Mouse (Mus musculus) neural tube, embryonic 12.5 days (tissue): ENCODE data around the gene Isyna1. TPM values are rescaled to one million over a fixed set of nuclear protein-coding genes. Genes with fewer than 3 reads are reported as not detected.

Experiments used
- ATAC-seq: fragments of 200-750 bp; cut with Nextera tagmentation; 2 replicates; pipeline ENCODE4 v1.8.0; 2017; ENCODE audit warnings: low read depth, mild to moderate bottlenecking, moderate TSS enrichment, moderate library complexity; ENCODE audit not compliant: low FRiP score
- H3K27ac ChIP-seq: fragments of 300-500 bp; sonication (generic); 2 replicates; pipeline ENCODE4 v1.5.1; 2016
- H3K27me3 ChIP-seq: fragments of 300-500 bp; sonication (generic); replicated peaks from 2 replicates; pipeline ENCODE4 v1.6.1; 2016; ENCODE audit warnings: mild to moderate bottlenecking
- H3K36me3 ChIP-seq: fragments of 300-500 bp; sonication (generic); 2 replicates; pipeline ENCODE4 v1.6.1; 2016; ENCODE audit warnings: mild to moderate bottlenecking
- H3K4me1 ChIP-seq: fragments of 300-500 bp; sonication (generic); 2 replicates; pipeline ENCODE4 v1.6.1; 2016
- H3K4me2 ChIP-seq: fragments of 300-500 bp; sonication (generic); replicated peaks from 2 replicates; pipeline ENCODE4 v1.6.1; 2016; ENCODE audit warnings: mild to moderate bottlenecking
- H3K4me3 ChIP-seq: fragments of 300-500 bp; sonication (generic); 2 replicates; pipeline ENCODE4 v1.5.1; 2016
- H3K9ac ChIP-seq: fragments of 300-500 bp; sonication (generic); 2 replicates; pipeline ENCODE4 v1.6.1; 2016; ENCODE audit warnings: mild to moderate bottlenecking
- H3K9me3 ChIP-seq: fragments of 300-500 bp; sonication (generic); 2 replicates; pipeline ENCODE4 v1.6.1; 2016; ENCODE audit warnings: mild to moderate bottlenecking
- WGBS: fragments of 180-500 bp; shearing (Covaris S2); methylation state at CpG from one replicate; pipeline ENCODE4 v1.1.7; 2016; 5-methylcytosine and 5-hydroxymethylcytosine counted together
- polyA plus RNA-seq: library from polyadenylated mRNA; unstranded; fragments of >200 nt; fragmentation: Nextera tagmentation; extraction: Ambion mirVana; gene quantifications from 2 replicates; pipeline ENCODE4 v1.2.1, GENCODE M21; 2016

The Isyna1 gene
- polyA plus RNA-seq, 1 experiment from 2014 or later, result 116 TPM

DNA sequence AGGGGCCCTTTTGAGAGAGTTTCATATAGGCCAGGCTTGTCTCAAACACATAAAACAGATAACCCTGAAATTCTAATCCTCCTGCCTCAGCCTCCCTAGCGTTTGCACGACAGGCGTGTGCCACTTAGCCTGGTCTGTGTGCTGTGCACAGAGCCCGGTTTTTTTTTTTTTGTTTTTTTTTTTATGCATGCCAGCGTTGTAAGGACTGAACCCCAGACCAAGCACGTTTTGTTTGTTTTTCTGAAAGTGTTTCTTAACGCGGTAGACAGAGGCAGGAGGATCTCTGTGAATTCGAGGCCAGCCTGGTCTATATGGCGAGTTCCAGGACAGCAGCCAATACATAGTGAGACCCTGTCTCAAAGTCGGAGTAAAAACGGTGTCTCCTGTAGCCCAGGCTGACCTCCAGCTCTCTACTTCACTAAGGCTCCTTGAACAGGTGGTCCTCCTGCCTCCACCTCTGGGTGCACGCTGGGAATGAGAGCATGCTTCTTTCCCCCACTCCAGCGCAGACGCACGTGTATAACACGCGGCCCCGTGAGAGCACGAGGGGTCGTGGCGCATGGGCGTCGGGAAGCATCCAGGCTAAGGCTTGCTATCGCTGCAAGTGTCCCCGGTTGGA, 14.7 kb downstream of the Isyna1 start, which contains the start of gene Ssbp4:
Gene Ssbp4, minus strand, starts transcription at position 124 of the 619 bp plus-strand sequence.
- H3K4me1 ChIP-seq, result peaks cover 70% of the 10 kb centered on the region
- H3K27ac ChIP-seq, result peak within 1 kb of the TSS; percentile 90
- WGBS, result 6% methylated on average over 26 of the region's 26 CpGs
- H3K4me3 ChIP-seq, result peak within 1 kb of the TSS; percentile 82
- H3K9me3 ChIP-seq, result no peaks in the 10 kb centered on the region
- H3K36me3 ChIP-seq, result no peaks in the 10 kb centered on the region
- peak within 1 kb of the TSS; percentile 81 for H3K4me2 ChIP-seq
- no peaks in the 10 kb centered on the region for H3K27me3 ChIP-seq
- peak within 1 kb of the TSS; percentile 84 for H3K9ac ChIP-seq
- ATAC-seq, result no peak; the same call in 1 of the 2 replicates

DNA sequence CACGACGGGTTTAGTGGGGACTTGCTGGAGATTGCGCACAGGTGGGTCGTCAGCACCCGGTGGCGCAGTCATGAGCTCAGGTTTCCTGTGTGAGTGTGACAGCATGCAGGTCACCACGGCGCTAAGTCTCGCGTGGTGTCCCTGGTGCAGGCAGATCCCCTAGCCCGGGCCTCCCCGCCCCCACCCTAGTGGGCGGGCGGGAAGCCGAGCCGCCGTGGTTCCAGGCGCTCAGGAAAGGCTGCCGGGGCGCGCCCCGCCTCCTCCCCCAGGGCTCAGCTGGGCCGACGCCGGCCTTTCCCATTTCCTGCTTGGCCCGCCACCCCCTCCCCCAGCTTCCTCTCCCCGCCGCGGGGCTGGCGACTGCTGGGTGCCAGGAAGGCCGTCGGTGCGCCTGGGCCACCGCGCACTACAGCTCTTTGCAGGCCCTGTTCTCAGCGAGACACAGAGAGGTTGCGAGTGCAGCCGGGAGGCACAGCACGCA, 15.2 kb downstream of the Isyna1 start:
- peak overlapping the region; percentile 90 for H3K27ac ChIP-seq
- H3K27me3 ChIP-seq, result no peaks in the 10 kb centered on the region
- 1% methylated on average over 36 of the region's 39 CpGs for WGBS
- peaks cover 69% of the 10 kb centered on the region for H3K4me1 ChIP-seq
- H3K9ac ChIP-seq, result peak overlapping the region; percentile 54
- peak overlapping the region; percentile 81 for H3K4me2 ChIP-seq
- peak; percentile 54 for ATAC-seq
- no peaks in the 10 kb centered on the region for H3K36me3 ChIP-seq
- H3K9me3 ChIP-seq, result no peaks in the 10 kb centered on the region
- peak overlapping the region; percentile 31 for H3K4me3 ChIP-seq

DNA sequence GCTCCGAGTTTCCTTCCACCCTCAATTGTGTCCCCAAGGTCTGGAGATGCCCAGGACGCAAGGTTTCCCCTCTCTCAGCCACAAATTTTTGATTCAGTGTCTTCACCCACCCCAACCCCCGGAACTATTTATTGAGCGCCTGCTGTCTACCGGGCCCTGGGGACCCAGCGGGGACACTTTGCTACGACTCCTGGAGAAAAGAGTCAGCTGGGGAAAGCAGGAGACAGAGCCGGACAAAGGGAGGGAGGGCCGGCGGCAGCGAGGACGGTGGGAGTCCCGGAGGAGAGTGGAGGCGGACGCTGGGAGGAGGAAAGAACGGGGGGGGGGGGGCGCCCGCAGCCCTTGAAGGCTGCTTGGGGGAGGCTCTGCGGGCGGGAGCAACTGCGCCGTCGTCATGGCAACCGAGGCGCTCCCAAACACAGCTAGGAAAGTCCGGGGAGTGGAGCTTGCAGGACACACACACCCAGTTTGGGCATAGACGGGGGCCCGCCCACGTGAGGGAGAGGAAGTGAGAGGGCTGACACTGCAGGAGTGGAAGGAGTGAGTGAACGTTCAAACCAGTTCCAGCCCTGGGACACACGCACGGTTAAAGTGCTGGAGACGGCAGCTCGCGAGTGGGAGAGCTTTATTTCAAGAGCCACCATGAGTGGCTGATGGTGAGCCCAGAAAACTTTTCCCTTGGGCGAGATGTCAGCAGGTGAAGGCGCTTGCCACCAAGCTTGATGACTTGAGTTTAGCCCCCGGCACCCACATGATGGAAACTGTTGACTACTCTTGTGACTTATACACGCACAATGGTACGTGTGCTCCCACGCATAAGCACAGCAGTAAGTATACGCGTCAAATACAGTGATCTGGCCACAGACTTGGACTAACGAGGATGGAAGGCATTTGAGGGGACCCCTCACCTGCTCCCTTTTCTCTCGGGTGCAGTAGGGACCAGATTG, 15.9 kb downstream of the Isyna1 start:
- Histone ChIP-seq H3K36me3 (no peaks in the 10 kb centered on the region), H3K9me3 (no peaks in the 10 kb centered on the region), H3K27ac (peak overlapping the region; percentile 90), H3K9ac (peak overlapping the region; percentile 54), H3K4me2 (peak overlapping the region; percentile 81), H3K4me1 (peaks cover 63% of the 10 kb centered on the region), H3K27me3 (no peaks in the 10 kb centered on the region), H3K4me3 (peak overlapping the region; percentile 31)
- peak; percentile 38 for ATAC-seq
- under 1% methylated on average over 42 of the region's 45 CpGs for WGBS

- Histone ChIP-seq H3K4me1 (peaks cover 57% of the 10 kb centered on the region), H3K27me3 (no peaks in the 10 kb centered on the region), H3K27ac (0 out of 2 replicates have a peak overlapping the region, but pooled peaks have one; percentile 6), H3K36me3 (no peaks in the 10 kb centered on the region), H3K9me3 (no peaks in the 10 kb centered on the region), H3K9ac (peak overlapping the region; percentile 56), H3K4me2 (peak overlapping the region; percentile 81), H3K4me3 (peak overlapping the region; percentile 36)
- WGBS, result under 1% methylated on average over 54 of the region's 54 CpGs
- no peak; the same call in 1 of the 2 replicates for ATAC-seq
Observed at GRCm38 (mm10) chr8:70610796-70611771, 16.9 kb downstream of the Isyna1 start.

- Histone ChIP-seq H3K27ac (no peak overlapping the region), H3K9ac (peak overlapping the region; percentile 56), H3K9me3 (no peaks in the 10 kb centered on the region), H3K4me2 (peak overlapping the region; percentile 81), H3K4me3 (peak overlapping the region; percentile 36), H3K27me3 (no peaks in the 10 kb centered on the region), H3K4me1 (peaks cover 50% of the 10 kb centered on the region), H3K36me3 (no peaks in the 10 kb centered on the region)
- ATAC-seq, result no peak
- under 1% methylated on average over 6 of the region's 6 CpGs for WGBS
Observed at GRCm38 (mm10) chr8:70611849-70612248, 17.7 kb downstream of the Isyna1 start.

- no peak overlapping the region for H3K27ac ChIP-seq
- no peak overlapping the region for H3K4me2 ChIP-seq
- no peaks in the 10 kb centered on the region for H3K27me3 ChIP-seq
- WGBS, result 19% methylated on average over 1 of the region's 1 CpGs
- H3K9me3 ChIP-seq, result no peaks in the 10 kb centered on the region
- H3K4me3 ChIP-seq, result no peak overlapping the region
- peaks cover 41% of the 10 kb centered on the region for H3K4me1 ChIP-seq
- ATAC-seq, result no peak
- H3K36me3 ChIP-seq, result no peaks in the 10 kb centered on the region
- H3K9ac ChIP-seq, result no peak overlapping the region
Observed at GRCm38 (mm10) chr8:70613763-70614162, 19.6 kb downstream of the Isyna1 start.

DNA sequence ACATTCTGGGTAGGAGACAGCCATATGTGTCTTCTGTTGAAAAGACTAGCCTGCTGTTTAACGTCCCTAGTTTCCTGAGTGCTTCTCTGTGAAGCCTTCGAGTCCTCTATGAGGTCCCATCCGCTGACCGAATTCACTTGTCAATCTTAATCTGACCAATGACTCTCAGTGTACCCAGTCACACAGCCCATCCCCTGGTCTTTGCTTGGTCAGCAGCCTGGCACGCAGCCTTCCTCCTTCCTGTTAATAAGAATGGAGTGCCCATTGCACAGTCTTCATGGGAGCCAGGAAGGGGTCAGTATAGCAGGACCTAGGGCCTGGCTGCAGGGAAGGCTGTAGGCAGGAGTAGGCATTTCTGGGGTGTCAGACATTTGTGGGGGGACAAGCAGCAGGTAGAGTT, 20.3 kb downstream of the Isyna1 start:
- ATAC-seq, result no peak
- Histone ChIP-seq H3K4me1 (peaks cover 39% of the 10 kb centered on the region), H3K36me3 (no peaks in the 10 kb centered on the region), H3K9ac (no peak overlapping the region), H3K27ac (no peak overlapping the region), H3K9me3 (no peaks in the 10 kb centered on the region), H3K4me3 (no peak overlapping the region), H3K27me3 (no peaks in the 10 kb centered on the region), H3K4me2 (no peak overlapping the region)
- 63% methylated on average over 5 of the region's 5 CpGs for WGBS

DNA sequence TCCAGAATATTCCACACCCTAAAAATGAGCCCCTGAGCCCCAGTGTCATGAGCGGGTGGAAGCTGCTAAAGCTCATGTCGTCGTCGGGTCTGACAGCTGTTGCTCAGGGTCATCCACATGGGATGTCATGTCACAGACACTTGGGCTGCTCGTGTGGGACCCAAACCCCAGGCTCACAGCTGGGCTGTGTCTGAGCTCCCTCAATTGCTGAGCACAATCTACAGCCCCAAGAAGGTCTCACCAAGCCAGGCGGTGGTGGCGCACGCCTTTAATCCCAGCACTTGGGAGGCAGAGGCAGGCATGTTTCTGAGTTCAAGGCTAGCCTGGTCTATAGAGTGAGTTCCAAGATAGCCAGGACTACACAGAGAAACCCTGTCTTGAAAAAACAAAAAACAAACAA, 21.1 kb downstream of the Isyna1 start:
- H3K36me3 ChIP-seq, result no peaks in the 10 kb centered on the region
- H3K4me1 ChIP-seq, result peaks cover 31% of the 10 kb centered on the region
- WGBS, result 88% methylated on average over 8 of the region's 8 CpGs
- no peak overlapping the region for H3K4me3 ChIP-seq
- no peaks in the 10 kb centered on the region for H3K9me3 ChIP-seq
- peaks cover 1% of the 10 kb centered on the region; the same call in 1 of the 2 replicates for H3K27me3 ChIP-seq
- no peak overlapping the region for H3K27ac ChIP-seq
- ATAC-seq, result no peak
- H3K9ac ChIP-seq, result no peak overlapping the region
- no peak overlapping the region for H3K4me2 ChIP-seq

- no peaks in the 10 kb centered on the region for H3K9me3 ChIP-seq
- peaks cover 8% of the 10 kb centered on the region; the same call in 1 of the 2 replicates for H3K27me3 ChIP-seq
- H3K27ac ChIP-seq, result no peak within 1 kb of the TSS
- no peak within 1 kb of the TSS for H3K4me3 ChIP-seq
- H3K9ac ChIP-seq, result no peak within 1 kb of the TSS
- no peak within 1 kb of the TSS for H3K4me2 ChIP-seq
- 87% methylated on average over 3 of the region's 3 CpGs for WGBS
- H3K36me3 ChIP-seq, result no peaks in the 10 kb centered on the region
- no peak for ATAC-seq
- H3K4me1 ChIP-seq, result peaks cover 25% of the 10 kb centered on the region
Observed at GRCm38 (mm10) chr8:70615894-70616293, 21.7 kb downstream of the Isyna1 start, which contains the start of gene Lrrc25. Gene Lrrc25, plus strand, starts transcription at chr8:70616155.

DNA sequence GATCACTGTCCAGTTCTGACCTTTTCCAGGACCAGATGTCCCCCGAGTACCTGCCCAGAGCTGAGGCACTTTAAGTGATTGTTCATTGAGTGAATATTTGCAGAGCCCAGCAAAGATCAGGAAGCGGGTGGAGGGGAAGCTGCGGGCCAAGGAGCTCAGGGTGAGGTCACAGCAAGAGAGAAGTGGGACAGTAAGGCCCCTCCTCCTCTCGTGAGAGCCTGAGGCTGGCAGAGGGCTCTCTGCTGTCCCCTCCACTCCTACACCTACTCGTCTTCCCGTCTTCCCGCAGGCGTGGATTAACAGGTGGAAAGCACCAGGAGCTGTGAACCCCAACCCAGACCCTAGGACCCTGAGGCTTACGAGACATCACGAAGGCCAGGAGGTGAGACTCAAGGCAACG, 22.5 kb downstream of the Isyna1 start:
- 56% methylated on average over 11 of the region's 11 CpGs for WGBS
- no peak overlapping the region for H3K4me2 ChIP-seq
- no peak for ATAC-seq
- peaks cover 14% of the 10 kb centered on the region for H3K27me3 ChIP-seq
- no peak overlapping the region for H3K27ac ChIP-seq
- no peaks in the 10 kb centered on the region for H3K36me3 ChIP-seq
- H3K4me3 ChIP-seq, result no peak overlapping the region
- no peaks in the 10 kb centered on the region for H3K9me3 ChIP-seq
- peaks cover 18% of the 10 kb centered on the region; the same call in 1 of the 2 replicates for H3K4me1 ChIP-seq
- H3K9ac ChIP-seq, result no peak overlapping the region

- Histone ChIP-seq H3K27me3 (peaks cover 23% of the 10 kb centered on the region), H3K4me2 (no peak overlapping the region), H3K9me3 (no peaks in the 10 kb centered on the region), H3K27ac (no peak overlapping the region), H3K9ac (no peak overlapping the region), H3K4me3 (no peak overlapping the region), H3K36me3 (no peaks in the 10 kb centered on the region), H3K4me1 (peaks cover 17% of the 10 kb centered on the region; the same call in 1 of the 2 replicates)
- WGBS, result 86% methylated on average over 11 of the region's 11 CpGs
- ATAC-seq, result no peak
Observed at GRCm38 (mm10) chr8:70617985-70618384, 23.8 kb downstream of the Isyna1 start.
